Mouse (Mus musculus) heart, embryonic 14.5 days (tissue): ENCODE data around the gene Tmem177. TPM values are rescaled to one million over a fixed set of nuclear protein-coding genes. Genes with fewer than 3 reads are reported as not detected.

Source experiments
- ATAC-seq: fragments of 200-750 bp; cut with Nextera tagmentation; 2 replicates; pipeline ENCODE4 v1.8.0; 2017; ENCODE audit warnings: low read depth, moderate TSS enrichment; ENCODE audit not compliant: insufficient number of reproducible peaks, insufficient read depth, low FRiP score
- H3K27ac ChIP-seq, 2 experiments: fragments of 200-500 bp in 1 of 2; fragments of 300-500 bp in 1 of 2; sonication (generic) in 1 of 2; replicated peaks in 1 of 2; 2 replicates each; pipeline ENCODE4 v1.5.1; 2012 to 2014; ENCODE audit warnings: low read depth in 2 of 2, low read length in 2 of 2, control low read depth in 1 of 2, mild to moderate bottlenecking in 1 of 2, mixed read lengths in 1 of 2; ENCODE audit not compliant: control insufficient read depth in 1 of 2, insufficient read depth in 1 of 2
- H3K27me3 ChIP-seq: fragments of 300-500 bp; sonication (generic); 2 replicates; pipeline ENCODE4 v1.6.1; 2014; ENCODE audit warnings: mild to moderate bottlenecking, low read length, control low read depth; ENCODE audit not compliant: control insufficient read depth, insufficient read depth
- H3K36me3 ChIP-seq: fragments of 300-500 bp; sonication (generic); 2 replicates; pipeline ENCODE4 v1.6.1; 2014; ENCODE audit warnings: mild to moderate bottlenecking, control low read depth, low read length, mixed read lengths; ENCODE audit not compliant: control insufficient read depth, insufficient read depth
- H3K4me1 ChIP-seq, 2 experiments: fragments of 200-500 bp in 1 of 2; fragments of 300-500 bp in 1 of 2; sonication (generic) in 1 of 2; 2 replicates each; pipeline ENCODE4 v1.6.1; 2012 to 2014; ENCODE audit warnings: low read length in 2 of 2, control low read depth in 1 of 2, mixed read lengths in 1 of 2; ENCODE audit not compliant: control insufficient read depth in 2 of 2, insufficient read depth in 2 of 2
- H3K4me2 ChIP-seq: fragments of 300-500 bp; sonication (generic); 2 replicates; pipeline ENCODE4 v1.6.1; 2014; ENCODE audit warnings: mild to moderate bottlenecking, low read length
- H3K4me3 ChIP-seq, 2 experiments: fragments of 200-500 bp in 1 of 2; fragments of 300-500 bp in 1 of 2; sonication (generic) in 1 of 2; 2 replicates each; pipeline ENCODE4 v1.5.1; 2012 to 2014; ENCODE audit warnings: low read length in 2 of 2, mild to moderate bottlenecking in 2 of 2, control low read depth in 1 of 2, low read depth in 1 of 2, moderate library complexity in 1 of 2; ENCODE audit not compliant: control insufficient read depth in 1 of 2, insufficient read depth in 1 of 2
- H3K9ac ChIP-seq: fragments of 300-500 bp; sonication (generic); 2 replicates; pipeline ENCODE4 v1.6.1; 2014; ENCODE audit warnings: mild to moderate bottlenecking, low read length
- H3K9me3 ChIP-seq: fragments of 300-500 bp; sonication (generic); 2 replicates; pipeline ENCODE4 v1.6.1; 2016; ENCODE audit warnings: low read length, control low read depth; ENCODE audit not compliant: control insufficient read depth
- WGBS: fragments of 180-500 bp; shearing (Covaris S2); extraction: QIAGEN DNeasy Blood & Tissue Kit; methylation state at CpG from one replicate; pipeline ENCODE4 v1.1.7; 2014; 5-methylcytosine and 5-hydroxymethylcytosine counted together
- polyA plus RNA-seq: library from polyadenylated mRNA; unstranded; fragments of >200 nt; fragmentation: Nextera tagmentation; extraction: Ambion mirVana; gene quantifications from 2 replicates; pipeline ENCODE4 v1.2.1, GENCODE M21; 2014

The Tmem177 gene
- polyA plus RNA-seq, 1 experiment from 2014 or later = 6.9 TPM

DNA sequence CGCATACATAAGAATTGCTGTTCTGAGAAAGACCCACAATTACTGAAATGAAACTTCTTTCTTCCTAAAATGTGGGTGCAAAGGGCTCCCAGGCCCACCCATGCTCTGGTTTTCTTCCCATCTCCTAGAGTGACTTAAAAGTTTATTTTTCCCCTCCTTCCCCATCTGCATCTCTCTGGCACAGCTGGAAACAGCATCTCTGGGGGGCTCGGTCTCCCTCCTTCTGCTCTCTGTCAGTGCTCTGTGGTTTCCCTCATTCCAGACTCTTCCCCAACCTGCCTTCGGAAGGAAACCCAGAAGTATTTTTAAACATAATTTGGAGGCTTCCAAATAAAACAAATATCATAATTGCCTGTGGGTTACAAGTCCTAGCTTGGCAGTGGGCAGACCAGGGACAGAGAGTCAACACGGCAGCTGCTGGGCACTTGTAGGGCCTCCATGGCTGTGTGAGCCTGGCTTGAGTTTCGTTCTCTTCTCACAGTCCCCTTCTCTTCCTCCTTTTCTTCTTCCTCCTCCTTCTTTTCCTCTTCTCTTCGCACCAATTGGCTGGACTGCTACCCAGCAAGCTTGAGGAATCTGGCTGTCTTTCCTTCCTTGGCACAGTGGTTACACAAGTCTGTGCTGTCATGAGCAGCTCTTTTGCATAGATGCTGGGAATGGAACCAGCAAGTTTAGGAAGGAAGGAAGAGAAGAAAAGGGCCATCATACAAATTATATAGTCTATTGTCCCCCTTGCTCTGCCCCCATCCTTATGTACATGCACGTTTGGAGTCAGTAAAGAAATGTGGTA is 49.3 kb downstream of the Tmem177 start:
- Histone ChIP-seq H3K4me1 (no peaks in the 10 kb centered on the region), H3K9ac (no peak overlapping the region), H3K36me3 (no peaks in the 10 kb centered on the region), H3K27ac (no peak overlapping the region), H3K4me3 (no peak overlapping the region), H3K4me2 (no peak overlapping the region), H3K27me3 (no peaks in the 10 kb centered on the region), H3K9me3 (no peaks in the 10 kb centered on the region)
- ATAC-seq = no peak
- 70% methylated on average over 7 of the region's 7 CpGs for WGBS

- WGBS = 76% methylated on average over 5 of the region's 5 CpGs
- no peak overlapping the region for H3K4me3 ChIP-seq
- no peak overlapping the region for H3K4me2 ChIP-seq
- 0 out of 2 replicates have a peak, but pooled peaks cover 3% of the 10 kb centered on the region for H3K9me3 ChIP-seq
- no peak for ATAC-seq
- H3K9ac ChIP-seq = no peak overlapping the region
- no peaks in the 10 kb centered on the region for H3K27me3 ChIP-seq
- no peaks in the 10 kb centered on the region for H3K36me3 ChIP-seq
- no peak overlapping the region for H3K27ac ChIP-seq
- no peaks in the 10 kb centered on the region for H3K4me1 ChIP-seq
Observed at GRCm38 (mm10) chr1:119859566-119859965, 53.4 kb downstream of the Tmem177 start.

Other genes starting within 250 kb of the Tmem177 start
- gene Ptpn4, start 75.6 kb downstream of the Tmem177 start, polyA plus RNA-seq = 6.6 and 7.5 TPM in 2 replicates
- gene Cfap221, start 84.0 kb upstream of the Tmem177 start, polyA plus RNA-seq = not detected in 2 replicates
- gene Sctr, start 93.7 kb upstream of the Tmem177 start, polyA plus RNA-seq = 0.11 and 0.32 TPM in 2 replicates
- gene Tmem37, start 160.9 kb upstream of the Tmem177 start, polyA plus RNA-seq = 15.1 and 15.7 TPM in 2 replicates
- 768 and 775 TPM in 2 replicates for gene Dbi, start 207.9 kb upstream of the Tmem177 start, polyA plus RNA-seq
- gene 3110009E18Rik, start 208.0 kb upstream of the Tmem177 start, polyA plus RNA-seq = 11.1 and 12.4 TPM in 2 replicates